Mouse (Mus musculus): Measurements from ENCODE around the gene Ankk1.

DNA sequence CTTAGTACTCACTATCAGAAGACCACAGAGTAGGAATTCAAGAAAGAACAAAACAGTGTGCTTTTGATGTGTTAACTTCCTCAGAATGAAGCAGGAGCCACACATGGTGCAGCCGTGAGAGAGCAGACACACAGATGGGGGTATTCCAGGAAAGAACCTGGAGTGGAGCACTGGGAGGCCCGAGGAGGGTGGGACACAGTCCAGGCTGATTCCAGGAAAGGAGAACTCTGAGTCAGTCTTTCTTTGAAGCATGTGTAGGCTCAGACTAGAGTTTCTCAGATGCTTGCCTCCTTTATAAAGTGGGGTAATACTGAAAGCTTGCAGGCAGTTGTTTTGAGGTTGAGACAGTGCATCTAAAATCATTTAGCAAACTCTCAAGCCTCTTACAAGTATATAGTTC, 34.6 kb downstream of the Ankk1 start:
- TF ChIP-seq CTCF (IDR thresholded peaks at IDR 0.05; ENCODE audit: low read depth, low read length) = no peak
- no peak for TF ChIP-seq POLR2A (IDR thresholded peaks at IDR 0.05; ENCODE audit: insufficient read depth, low read length)
- TF ChIP-seq EP300 (IDR thresholded peaks at IDR 0.05; ENCODE audit: insufficient read depth, low read depth, low read length) = no peak
